In genomic region chr5:67572552-67573155, GRCm38 (mm10) we compare ENCODE assay signal across 20 mouse cellular contexts. TPM values are rescaled to one million over a fixed set of nuclear protein-coding genes. Genes with fewer than 3 reads are reported as not detected.
A peak's percentile ranks its signal among the peaks of the same experiment; 100 is the strongest.
DNase-seq lines count a peak whose midpoint lies in the region; ATAC-seq lines count a peak whose summit lies in the region.
"Had no signal": no experiment of that assay in that cellular context is flagged by ENCODE, and none has a peak within 500 bp of the region (broad histone marks: within the 10 kb centered on the region; RNA-seq: fewer than 3 reads in every experiment).

No protein-coding gene starts in this region.

- no peaks in the 10 kb centered on the region for H3K36me3 ChIP-seq in kidney, embryonic 14.5 days (ENCODE audit: control insufficient read depth, insufficient read depth, low read length)
- no peaks in the 10 kb centered on the region for H3K36me3 ChIP-seq in intestine, embryonic 16.5 days (ENCODE audit: control insufficient read depth, insufficient read depth, low read length)
- H3K36me3 ChIP-seq in kidney, embryonic 16.5 days (ENCODE audit: insufficient read depth, low read length) = no peaks in the 10 kb centered on the region
- H3K36me3 ChIP-seq: embryonic facial prominence, embryonic 15.5 days; heart, embryonic 15.5 days; limb, embryonic 12.5 days; midbrain, embryonic 13.5 days; neural tube, embryonic 12.5 days had no signal

- DNase-seq in kidney, adult 18-20 months = no peak
- DNase-seq in lung, postnatal 36 days = peak; percentile 31
- no peak for DNase-seq in adrenal gland, postnatal 4 days (ENCODE audit: low spot score in 2 of 2)
- no peak for DNase-seq in right cerebral cortex, postnatal 10 days (ENCODE audit: low spot score in 2 of 2)
- DNase-seq: adrenal gland, adult 2 months; cerebellum, adult 9-11 months; gastrocnemius, postnatal 25 days; spleen, adult 18-20 months had no signal

- no peak overlapping the region for H3K9ac ChIP-seq in kidney, embryonic 14.5 days (ENCODE audit: low read depth, low read length)
- no peak overlapping the region for H3K9ac ChIP-seq in intestine, embryonic 16.5 days (ENCODE audit: low read depth, low read length)
- H3K9ac ChIP-seq in kidney, embryonic 16.5 days (replicated peaks; ENCODE audit: low read length) = no peak overlapping the region
- H3K9ac ChIP-seq: embryonic facial prominence, embryonic 15.5 days; heart, embryonic 15.5 days; limb, embryonic 12.5 days; liver, embryonic 14.5 days; midbrain, embryonic 13.5 days; neural tube, embryonic 12.5 days had no signal

- H3K9me3 ChIP-seq in kidney, embryonic 14.5 days (ENCODE audit: control insufficient read depth, low read length) = no peaks in the 10 kb centered on the region
- H3K9me3 ChIP-seq in intestine, embryonic 16.5 days (ENCODE audit: control insufficient read depth, low read length) = no peaks in the 10 kb centered on the region
- no peaks in the 10 kb centered on the region for H3K9me3 ChIP-seq in kidney, embryonic 16.5 days (ENCODE audit: low read length)
- H3K9me3 ChIP-seq: embryonic facial prominence, embryonic 15.5 days; heart, embryonic 15.5 days; limb, embryonic 12.5 days; midbrain, embryonic 13.5 days; neural tube, embryonic 12.5 days had no signal

- ATAC-seq in kidney, embryonic 14.5 days (ENCODE audit: low FRiP score, low TSS enrichment) = peak; percentile 89
- ATAC-seq in intestine, embryonic 16.5 days = peak; percentile 72
- peak; percentile 88 for ATAC-seq in kidney, embryonic 16.5 days (ENCODE audit: low FRiP score, low TSS enrichment)
- ATAC-seq: forebrain, embryonic 16.5 days; hindbrain, postnatal 0 days; midbrain, embryonic 13.5 days had no signal

- no peak overlapping the region for H3K4me3 ChIP-seq in kidney, embryonic 14.5 days (ENCODE audit: low read length)
- H3K4me3 ChIP-seq in intestine, embryonic 16.5 days (ENCODE audit: low read length) = no peak overlapping the region
- no peak overlapping the region for H3K4me3 ChIP-seq in kidney, embryonic 16.5 days (ENCODE audit: low read length)
- H3K4me3 ChIP-seq: embryonic facial prominence, embryonic 15.5 days; heart, embryonic 15.5 days; limb, embryonic 12.5 days; midbrain, embryonic 13.5 days; neural tube, embryonic 12.5 days had no signal

- peaks cover 14% of the 10 kb centered on the region for H3K4me1 ChIP-seq in kidney, embryonic 14.5 days (ENCODE audit: control insufficient read depth, insufficient read depth, low read length)
- no peaks in the 10 kb centered on the region for H3K4me1 ChIP-seq in intestine, embryonic 16.5 days (ENCODE audit: control insufficient read depth, insufficient read depth, low read length)
- peaks cover 12% of the 10 kb centered on the region; the same call in 1 of the 2 replicates for H3K4me1 ChIP-seq in kidney, embryonic 16.5 days (ENCODE audit: insufficient read depth, low read length)
- H3K4me1 ChIP-seq: embryonic facial prominence, embryonic 15.5 days; heart, embryonic 15.5 days; limb, embryonic 12.5 days; midbrain, embryonic 13.5 days; neural tube, embryonic 12.5 days had no signal

- no peak overlapping the region for H3K4me2 ChIP-seq in kidney, embryonic 14.5 days (replicated peaks; ENCODE audit: low read depth, low read length)
- no peak overlapping the region for H3K4me2 ChIP-seq in intestine, embryonic 16.5 days (ENCODE audit: low read depth, low read length)
- H3K4me2 ChIP-seq in kidney, embryonic 16.5 days (replicated peaks; ENCODE audit: low read depth, low read length) = no peak overlapping the region
- H3K4me2 ChIP-seq: embryonic facial prominence, embryonic 15.5 days; heart, embryonic 15.5 days; limb, embryonic 12.5 days; midbrain, embryonic 13.5 days; neural tube, embryonic 12.5 days had no signal

- H3K27me3 ChIP-seq in kidney, embryonic 14.5 days (ENCODE audit: control insufficient read depth, insufficient read depth, low read length) = no peaks in the 10 kb centered on the region
- H3K27me3 ChIP-seq in intestine, embryonic 16.5 days (replicated peaks; ENCODE audit: control insufficient read depth, insufficient read depth, low read length) = no peaks in the 10 kb centered on the region
- H3K27me3 ChIP-seq in kidney, embryonic 16.5 days (ENCODE audit: insufficient read depth, low read length) = no peaks in the 10 kb centered on the region
- H3K27me3 ChIP-seq: embryonic facial prominence, embryonic 15.5 days; heart, embryonic 15.5 days; midbrain, embryonic 13.5 days; neural tube, embryonic 12.5 days had no signal

- WGBS in kidney, embryonic 14.5 days = 48% methylated on average over 6 of the region's 6 CpGs
- WGBS in intestine, embryonic 16.5 days = 33% methylated on average over 6 of the region's 6 CpGs
- WGBS in kidney, embryonic 16.5 days = 42% methylated on average over 6 of the region's 6 CpGs

- H3K27ac ChIP-seq in kidney, embryonic 14.5 days (ENCODE audit: low read depth, low read length) = peak overlapping the region; percentile 43; the same call in 1 of the 2 replicates
- peak overlapping the region; percentile 18; the same call in 1 of the 2 replicates for H3K27ac ChIP-seq in intestine, embryonic 16.5 days (ENCODE audit: low read length)
- H3K27ac ChIP-seq in kidney, embryonic 16.5 days (ENCODE audit: low read length) = peak overlapping the region; percentile 3; the same call in 1 of the 2 replicates
- H3K27ac ChIP-seq: embryonic facial prominence, embryonic 15.5 days; heart, embryonic 15.5 days; hindbrain, postnatal 0 days; limb, embryonic 12.5 days; liver, embryonic 14.5 days; midbrain, embryonic 13.5 days; neural tube, embryonic 12.5 days had no signal

RNA-seq across cellular contexts. Expression of gene Shisa3, which starts 35.0 kb away (rescaled TPM):
- polyA plus RNA-seq in kidney, embryonic 14.5 days (2014; fragmentation: Nextera tagmentation; extraction: Ambion mirVana) = 110 and 145 TPM in 2 replicates
- 14.2 and 15.1 TPM in 2 replicates for polyA plus RNA-seq in intestine, embryonic 16.5 days (2015; fragmentation: Nextera tagmentation; extraction: Ambion mirVana)
- polyA plus RNA-seq in kidney, embryonic 16.5 days (2015; fragmentation: Nextera tagmentation; extraction: Ambion mirVana) = 92.3 and 109 TPM in 2 replicates
- 10 to 100 TPM in 1 of 2 experiments, 1 to 10 TPM in 1; 3.5 to 13.1 TPM for total RNA-seq in adrenal gland, postnatal 4 days (2021)
- total RNA-seq: megakaryocyte progenitor cell, adult 5-6 weeks had no signal
